Mouse (Mus musculus) heart, postnatal 25 days (tissue): ENCODE data around the gene Mbd6. TPM values are rescaled to one million over a fixed set of nuclear protein-coding genes. Genes with fewer than 3 reads are reported as not detected.
"Not testable (repeated sequence)": the region's sequence is repeated elsewhere in the genome, so short reads cannot be mapped to it uniquely, and the experiment has no call there.

Experiments used
- DNase-seq: peaks from one replicate; pipeline ENCODE4 v3.0.0; 2022; ENCODE audit warnings: low spot score
- intact Hi-C: fragments of 180-260 bp; cut with DNase I; formaldehyde crosslinking; loops from one replicate; pipeline ENCODE4 v1.15.1; 2025
- total RNA-seq, 2 experiments: library from RNA; stranded (reverse); gene quantifications; 2 replicates each; pipeline ENCODE4 v1.2.3; 2021

Gene Mbd6
- total RNA-seq, 2 experiments from 2014 or later: 20.9 to 21.4 TPM

- intact Hi-C loops: no loop called here
Observed at GRCm38 (mm10) chr10:127317277-127317676, 28.5 kb upstream of the Mbd6 start.

GRCm38 (mm10) chr10:127314950-127315349, 26.1 kb upstream of the Mbd6 start:
- not testable (repeated sequence) for DNase-seq
- intact Hi-C loops: loop anchor here (2.0 kb wide), 1 partner anchor 144 kb away; no protein-coding TSS in a partner anchor

More at GRCm38 (mm10) chr10:127317277-127317676, 28.5 kb upstream of the Mbd6 start:
- no peak for DNase-seq

GRCm38 (mm10) chr10:127313516-127313915, 24.7 kb upstream of the Mbd6 start:
- intact Hi-C loops: loop anchor here (2.0 kb wide), 1 partner anchor 47 kb away; the partner anchor contains the start of gene Dctn2
- not testable (repeated sequence) for DNase-seq

GRCm38 (mm10) chr10:127312858-127313257, 24.0 kb upstream of the Mbd6 start:
- intact Hi-C loops: loop anchor here (2.0 kb wide), 1 partner anchor 46 kb away; the partner anchor contains the start of gene Dctn2
- no peak for DNase-seq

- intact Hi-C loops: loop anchor here (2.0 kb wide), 1 partner anchor 46 kb away; the partner anchor contains the start of gene Dctn2
- peak; percentile 53 for DNase-seq
Observed at GRCm38 (mm10) chr10:127312356-127312676, 23.5 kb upstream of the Mbd6 start.

GRCm38 (mm10) chr10:127311476-127312355, 22.9 kb upstream of the Mbd6 start, which contains the start of gene Mars:
Mars (minus strand) TSS chr10:127311786.
- peak; percentile 89 for DNase-seq
- intact Hi-C loops: loop anchor here (2.0 kb wide), 1 partner anchor 45 kb away; the partner anchor contains the start of gene Dctn2

- intact Hi-C loops: no loop called here
- DNase-seq: no peak
Observed at GRCm38 (mm10) chr10:127310523-127311475, 22.0 kb upstream of the Mbd6 start.

GRCm38 (mm10) chr10:127309167-127309566, 20.3 kb upstream of the Mbd6 start:
- DNase-seq: not testable (repeated sequence)
- intact Hi-C loops: loop anchor here (2.0 kb wide), 1 partner anchor 16 kb away; no protein-coding TSS in a partner anchor

GRCm38 (mm10) chr10:127303136-127303535, 14.3 kb upstream of the Mbd6 start:
- intact Hi-C loops: no loop called here
- no peak for DNase-seq

GRCm38 (mm10) chr10:127300361-127300760, 11.5 kb upstream of the Mbd6 start:
- DNase-seq: no peak
- intact Hi-C loops: no loop called here

GRCm38 (mm10) chr10:127297015-127297871, 8.4 kb upstream of the Mbd6 start:
- intact Hi-C loops: no loop called here
- no peak for DNase-seq

- DNase-seq: no peak
- intact Hi-C loops: no loop called here
Observed at GRCm38 (mm10) chr10:127295986-127296794, 7.4 kb upstream of the Mbd6 start.

- intact Hi-C loops: no loop called here
- DNase-seq: no peak
Observed at GRCm38 (mm10) chr10:127294895-127295510, 6.2 kb upstream of the Mbd6 start.

GRCm38 (mm10) chr10:127293590-127294113, 4.8 kb upstream of the Mbd6 start:
- intact Hi-C loops: loop anchor here (2.0 kb wide), 1 partner anchor 15 kb away; no protein-coding TSS in a partner anchor
- DNase-seq: no peak

- peak; percentile 42 for DNase-seq
- intact Hi-C loops: loop anchor here (2.0 kb wide), 1 partner anchor 16 kb away; no protein-coding TSS in a partner anchor
Observed at GRCm38 (mm10) chr10:127292987-127293538, 4.2 kb upstream of the Mbd6 start.

- intact Hi-C loops: loop anchor here (2.0 kb wide), 1 partner anchor 17 kb away; no protein-coding TSS in a partner anchor
Observed at GRCm38 (mm10) chr10:127291881-127292638, 3.2 kb upstream of the Mbd6 start.

More at GRCm38 (mm10) chr10:127291881-127292638, 3.2 kb upstream of the Mbd6 start:
- no peak for DNase-seq
